Mouse (Mus musculus): ENCODE results near the gene Pank2. TPM values are rescaled to one million over a fixed set of nuclear protein-coding genes. Genes with fewer than 3 reads are reported as not detected.

Gene Pank2
- polyA plus RNA-seq, 1 experiment from 2014 or later = 42.6 TPM

- H3K27ac ChIP-seq = no peak overlapping the region
- no peak overlapping the region for H3K4me2 ChIP-seq
- H3K9ac ChIP-seq = no peak overlapping the region
- H3K27me3 ChIP-seq = no peaks in the 10 kb centered on the region
- H3K9me3 ChIP-seq (replicated peaks) = no peaks in the 10 kb centered on the region; the same call in 1 of the 2 replicates
- H3K4me1 ChIP-seq = no peaks in the 10 kb centered on the region
- H3K4me3 ChIP-seq = no peak overlapping the region
- no peak for ATAC-seq
- WGBS = 61% methylated on average over 3 of the region's 3 CpGs
- H3K36me3 ChIP-seq (ENCODE audit: poor library complexity, severe bottlenecking) = 0 out of 2 replicates have a peak, but pooled peaks cover 2% of the 10 kb centered on the region
These were observed 82.2 kb downstream of the Pank2 start for GRCm38 (mm10) chr2:131344449-131344848.

- H3K4me3 ChIP-seq = no peak overlapping the region
- ATAC-seq = no peak
- WGBS = 65% methylated on average over 3 of the region's 3 CpGs
- H3K4me2 ChIP-seq = no peak overlapping the region
- H3K36me3 ChIP-seq (ENCODE audit: poor library complexity, severe bottlenecking) = 0 out of 2 replicates have a peak, but pooled peaks cover 2% of the 10 kb centered on the region
- no peaks in the 10 kb centered on the region; the same call in 1 of the 2 replicates for H3K9me3 ChIP-seq (replicated peaks)
- peaks cover 7% of the 10 kb centered on the region for H3K4me1 ChIP-seq
- H3K27ac ChIP-seq = no peak overlapping the region
- H3K27me3 ChIP-seq = no peaks in the 10 kb centered on the region
- H3K9ac ChIP-seq = no peak overlapping the region
These were observed 83.3 kb downstream of the Pank2 start for GRCm38 (mm10) chr2:131345556-131345955.

Small RNAs within 50 kb of the gene (microRNA-seq; reads per million reads assigned to microRNA genes)
- gene Mir103-2 = 67.9 reads per million, percentile 45 among the genes with 10 or more reads in this experiment

Other genes with a start within 250 kb of the Pank2 start
- gene Gfra4, start 219.4 kb upstream of the Pank2 start, polyA plus RNA-seq (2015; fragmentation: Nextera tagmentation; extraction: Ambion mirVana) = 10.8 and 14.9 TPM in 2 replicates
- 0.34 and 0.39 TPM in 2 replicates for gene Adam33, start 198.7 kb upstream of the Pank2 start, polyA plus RNA-seq (2015; fragmentation: Nextera tagmentation; extraction: Ambion mirVana)
- gene Siglec1, start 175.7 kb upstream of the Pank2 start, polyA plus RNA-seq (2015; fragmentation: Nextera tagmentation; extraction: Ambion mirVana) = 0.08 TPM in 2 replicates
- gene Hspa12b, start 135.2 kb upstream of the Pank2 start, polyA plus RNA-seq (2015; fragmentation: Nextera tagmentation; extraction: Ambion mirVana) = 2.4 and 3.3 TPM in 2 replicates
- not detected in 2 replicates for gene Gm11037, start 129.0 kb upstream of the Pank2 start, polyA plus RNA-seq (2015; fragmentation: Nextera tagmentation; extraction: Ambion mirVana)
- gene 1700037H04Rik, start 102.4 kb upstream of the Pank2 start, polyA plus RNA-seq (2015; fragmentation: Nextera tagmentation; extraction: Ambion mirVana) = 97.1 and 99.3 TPM in 2 replicates
- 14.8 and 15.3 TPM in 2 replicates for gene Cenpb, start 82.4 kb upstream of the Pank2 start, polyA plus RNA-seq (2015; fragmentation: Nextera tagmentation; extraction: Ambion mirVana)
- 52.0 and 59.7 TPM in 2 replicates for gene Cdc25b, start 75.5 kb upstream of the Pank2 start, polyA plus RNA-seq (2015; fragmentation: Nextera tagmentation; extraction: Ambion mirVana)
- gene Spef1, start 75.2 kb upstream of the Pank2 start, polyA plus RNA-seq (2015; fragmentation: Nextera tagmentation; extraction: Ambion mirVana) = 12.5 and 12.6 TPM in 2 replicates
- gene Ap5s1, start 55.4 kb upstream of the Pank2 start, polyA plus RNA-seq (2015; fragmentation: Nextera tagmentation; extraction: Ambion mirVana) = 31.3 and 32.4 TPM in 2 replicates
- gene Mavs, start 28.4 kb upstream of the Pank2 start, polyA plus RNA-seq (2015; fragmentation: Nextera tagmentation; extraction: Ambion mirVana) = 8.1 and 9.6 TPM in 2 replicates
- gene Rnf24, start 90.4 kb downstream of the Pank2 start, polyA plus RNA-seq (2015; fragmentation: Nextera tagmentation; extraction: Ambion mirVana) = 14.6 and 15.5 TPM in 2 replicates
- gene Smox, start 229.0 kb downstream of the Pank2 start, polyA plus RNA-seq (2015; fragmentation: Nextera tagmentation; extraction: Ambion mirVana) = 51.3 and 52.5 TPM in 2 replicates